Mouse (Mus musculus) bone marrow, adult 2 months (tissue): Measurements from ENCODE around the gene Aim2.

Experiments
- CTCF ChIP-seq: fragments of 200-500 bp; IDR thresholded peaks from 2 replicates; pipeline ENCODE4 v1.5.1; 2011; ENCODE audit warnings: low read length, control low read depth; ENCODE audit not compliant: control insufficient read depth, insufficient read depth
- POLR2A ChIP-seq: fragments of 200-500 bp; IDR thresholded peaks from 2 replicates; pipeline ENCODE4 v1.6.1; 2011; ENCODE audit warnings: low read depth, mild to moderate bottlenecking, control low read depth, low read length, borderline replicate concordance; ENCODE audit not compliant: control insufficient read depth

GRCm38 (mm10) chr1:173370456-173370855, 19.8 kb downstream of the Aim2 start:
- no peak for TF ChIP-seq CTCF
- no peak for TF ChIP-seq POLR2A
